Mouse (Mus musculus) forebrain, postnatal 0 days (tissue): ENCODE results near the gene Hspa4. TPM values are rescaled to one million over a fixed set of nuclear protein-coding genes. Genes with fewer than 3 reads are reported as not detected.
"Not testable (repeated sequence)": the region's sequence is repeated elsewhere in the genome, so short reads cannot be mapped to it uniquely, and the experiment has no call there.

Source experiments
- ATAC-seq: fragments of 200-750 bp; cut with Nextera tagmentation; 2 replicates; pipeline ENCODE4 v1.8.0; 2017; ENCODE audit warnings: mild to moderate bottlenecking, moderate library complexity
- DNase-seq: peaks from one replicate; pipeline ENCODE4 v3.0.0-alpha.2; 2015
- H3K27ac ChIP-seq: fragments of 300-500 bp; sonication (generic); 2 replicates; pipeline ENCODE4 v1.5.1; 2014; ENCODE audit warnings: low read depth, mild to moderate bottlenecking, antibody characterized with exemption, low read length, moderate library complexity, mixed read lengths
- H3K27me3 ChIP-seq: fragments of 300-500 bp; sonication (generic); 2 replicates; pipeline ENCODE4 v1.6.1; 2014; ENCODE audit warnings: mild to moderate bottlenecking, low read length, mixed read lengths; ENCODE audit not compliant: insufficient read depth
- H3K36me3 ChIP-seq: fragments of 300-500 bp; sonication (generic); 2 replicates; pipeline ENCODE4 v1.6.1; 2014; ENCODE audit warnings: mild to moderate bottlenecking, moderate library complexity; ENCODE audit not compliant: insufficient read depth
- H3K4me1 ChIP-seq: fragments of 300-500 bp; sonication (generic); 2 replicates; pipeline ENCODE4 v1.6.1; 2014; ENCODE audit warnings: antibody characterized with exemption; ENCODE audit not compliant: insufficient read depth
- H3K4me2 ChIP-seq: fragments of 300-500 bp; sonication (generic); 2 replicates; pipeline ENCODE4 v1.6.1; 2014; ENCODE audit warnings: low read depth, mild to moderate bottlenecking, moderate library complexity
- H3K4me3 ChIP-seq: fragments of 300-500 bp; sonication (generic); 2 replicates; pipeline ENCODE4 v1.5.1; 2014; ENCODE audit warnings: low read depth, low read length, mixed read lengths
- H3K9ac ChIP-seq: fragments of 300-500 bp; sonication (generic); 2 replicates; pipeline ENCODE4 v1.6.1; 2014; ENCODE audit warnings: mild to moderate bottlenecking
- H3K9me3 ChIP-seq: fragments of 300-500 bp; sonication (generic); 2 replicates; pipeline ENCODE4 v1.6.1; 2016; ENCODE audit warnings: low read length
- CTCF ChIP-seq: sonication (generic); IDR thresholded peaks from 2 replicates; pipeline ENCODE4 v1.5.1; 2016; ENCODE audit warnings: antibody characterized with exemption, control low read depth, low read depth
- WGBS: fragments of 180-500 bp; shearing (Covaris S2); extraction: QIAGEN DNeasy Blood & Tissue Kit; methylation state at CpG from one replicate; pipeline ENCODE4 v1.1.7; 2014; 5-methylcytosine and 5-hydroxymethylcytosine counted together
- polyA plus RNA-seq: library from polyadenylated mRNA; unstranded; fragments of >200 nt; fragmentation: Nextera tagmentation; extraction: Ambion mirVana; gene quantifications from 2 replicates; pipeline ENCODE4 v1.2.1, GENCODE M21; 2015
- total RNA-seq: library from RNA; depleted of rRNA; stranded (reverse); fragments of >200 nt; gene quantifications from 2 replicates; pipeline ENCODE4 v1.2.3, GENCODE M21; 2014

The Hspa4 gene
- total and polyA plus RNA-seq, 2 experiments from 2014 or later, result 46.9 to 138 TPM

GRCm38 (mm10) chr11:53336182-53336571 is 35.9 kb upstream of the Hspa4 start:
- Histone ChIP-seq H3K4me3 (no peak overlapping the region), H3K36me3 (peaks cover 14% of the 10 kb centered on the region), H3K9ac (no peak overlapping the region), H3K27ac (no peak overlapping the region), H3K9me3 (no peaks in the 10 kb centered on the region), H3K27me3 (no peaks in the 10 kb centered on the region), H3K4me1 (no peaks in the 10 kb centered on the region), H3K4me2 (no peak overlapping the region)
- ATAC-seq (no peak), DNase-seq (no peak)
- no peak for TF ChIP-seq CTCF

GRCm38 (mm10) chr11:53335505-53336181 is 35.4 kb upstream of the Hspa4 start:
- no peak for DNase-seq
- Histone ChIP-seq H3K36me3 (peaks cover 18% of the 10 kb centered on the region), H3K4me3 (no peak overlapping the region), H3K27ac (no peak overlapping the region), H3K9me3 (no peaks in the 10 kb centered on the region), H3K9ac (no peak overlapping the region), H3K27me3 (no peaks in the 10 kb centered on the region), H3K4me2 (no peak overlapping the region), H3K4me1 (no peaks in the 10 kb centered on the region)
- WGBS, result 58% methylated on average over 3 of the region's 3 CpGs
- ATAC-seq, result no peak
- TF ChIP-seq CTCF, result no peak

GRCm38 (mm10) chr11:53332076-53332680 is 31.9 kb upstream of the Hspa4 start:
- H3K4me1 ChIP-seq, result no peaks in the 10 kb centered on the region
- H3K4me2 ChIP-seq, result no peak overlapping the region
- no peak overlapping the region for H3K9ac ChIP-seq
- ATAC-seq (no peak), DNase-seq (no peak)
- H3K36me3 ChIP-seq, result peaks cover 45% of the 10 kb centered on the region
- no peak overlapping the region for H3K27ac ChIP-seq
- TF ChIP-seq CTCF, result no peak
- WGBS, result 89% methylated on average over 14 of the region's 14 CpGs
- H3K27me3 ChIP-seq, result no peaks in the 10 kb centered on the region
- H3K4me3 ChIP-seq, result no peak overlapping the region
- H3K9me3 ChIP-seq, result no peaks in the 10 kb centered on the region

GRCm38 (mm10) chr11:53331121-53331520 is 30.9 kb upstream of the Hspa4 start:
- no peaks in the 10 kb centered on the region for H3K4me1 ChIP-seq
- ATAC-seq (no peak), DNase-seq (no peak)
- no peak overlapping the region for H3K27ac ChIP-seq
- WGBS, result 92% methylated on average over 6 of the region's 6 CpGs
- no peak overlapping the region for H3K9ac ChIP-seq
- H3K4me3 ChIP-seq, result no peak overlapping the region
- H3K27me3 ChIP-seq, result no peaks in the 10 kb centered on the region
- peaks cover 49% of the 10 kb centered on the region for H3K36me3 ChIP-seq
- H3K4me2 ChIP-seq, result no peak overlapping the region
- no peaks in the 10 kb centered on the region for H3K9me3 ChIP-seq
- no peak for TF ChIP-seq CTCF

- ATAC-seq, result no peak
- TF ChIP-seq CTCF, result no peak
- H3K36me3 ChIP-seq, result peaks cover 49% of the 10 kb centered on the region
- H3K27ac ChIP-seq, result no peak overlapping the region
- no peak overlapping the region for H3K4me3 ChIP-seq
- H3K9me3 ChIP-seq, result no peaks in the 10 kb centered on the region
- WGBS, result 94% methylated on average over 7 of the region's 7 CpGs
- H3K4me2 ChIP-seq, result no peak overlapping the region
- H3K9ac ChIP-seq, result no peak overlapping the region
- no peaks in the 10 kb centered on the region for H3K4me1 ChIP-seq
- H3K27me3 ChIP-seq, result no peaks in the 10 kb centered on the region
- no peak for DNase-seq
Measured at GRCm38 (mm10) chr11:53330325-53330724, 30.1 kb upstream of the Hspa4 start.

- Histone ChIP-seq H3K4me2 (peak within 1 kb of the TSS; percentile 65), H3K9ac (peak within 1 kb of the TSS; percentile 61), H3K36me3 (peaks cover 24% of the 10 kb centered on the region), H3K4me3 (peak within 1 kb of the TSS; percentile 57), H3K27ac (peak within 1 kb of the TSS; percentile 58), H3K4me1 (no peaks in the 10 kb centered on the region), H3K9me3 (no peaks in the 10 kb centered on the region), H3K27me3 (no peaks in the 10 kb centered on the region)
- under 1% methylated on average over 21 of the region's 21 CpGs for WGBS
- peak; percentile 90 for DNase-seq
- TF ChIP-seq CTCF, result no peak
- peak; percentile 99 for ATAC-seq
Measured at GRCm38 (mm10) chr11:53324512-53324968, 24.3 kb upstream of the Hspa4 start, which contains the start of gene Zcchc10. Gene Zcchc10, plus strand, starts transcription at chr11:53324679.

GRCm38 (mm10) chr11:53319867-53320266 is 19.6 kb upstream of the Hspa4 start:
- not testable (repeated sequence) for H3K9ac ChIP-seq, ATAC-seq, DNase-seq, H3K27ac ChIP-seq, H3K27me3 ChIP-seq, H3K9me3 ChIP-seq, H3K4me1 ChIP-seq, H3K4me2 ChIP-seq, H3K4me3 ChIP-seq, H3K36me3 ChIP-seq
- WGBS, result 94% methylated on average over 13 of the region's 13 CpGs

- not testable (repeated sequence) for ATAC-seq, H3K4me3 ChIP-seq, H3K4me2 ChIP-seq, H3K27me3 ChIP-seq, H3K27ac ChIP-seq, H3K36me3 ChIP-seq, H3K9me3 ChIP-seq, H3K4me1 ChIP-seq, H3K9ac ChIP-seq, DNase-seq
- WGBS, result 88% methylated on average over 3 of the region's 3 CpGs
Measured at GRCm38 (mm10) chr11:53318568-53318967, 18.3 kb upstream of the Hspa4 start.
